Mouse (Mus musculus): ENCODE data around the gene Cryzl2.
A peak's percentile ranks its signal among the peaks of the same experiment; 100 is the strongest.

Cryzl2 gene

GRCm38 (mm10) chr1:157458421-157459208 is at the start of gene Cryzl2:
TSS of gene Cryzl2 (plus strand) at chr1:157458577.
- DNase-seq (ENCODE audit: low read depth, low spot score) = peak; percentile 21

GRCm38 (mm10) chr1:157409648-157410047 is 48.7 kb upstream of the Cryzl2 start:
- no peak for DNase-seq (ENCODE audit: low read depth, low spot score)

GRCm38 (mm10) chr1:157410937-157411336 is 47.4 kb upstream of the Cryzl2 start:
- DNase-seq (ENCODE audit: low read depth, low spot score) = no peak

- no peak for DNase-seq (ENCODE audit: low read depth, low spot score)
These were observed 47.1 kb upstream of the Cryzl2 start for GRCm38 (mm10) chr1:157411341-157411710.

- DNase-seq (ENCODE audit: low read depth, low spot score) = peak; percentile 45
These were observed 46.5 kb upstream of the Cryzl2 start for GRCm38 (mm10) chr1:157411711-157412380.

GRCm38 (mm10) chr1:157412454-157413369 is 45.7 kb upstream of the Cryzl2 start, which contains the start of gene Rasal2:
TSS of gene Rasal2 (minus strand) at chr1:157412595.
- DNase-seq (ENCODE audit: low read depth, low spot score) = peak; percentile 94

- DNase-seq (ENCODE audit: low read depth, low spot score) = no peak
These were observed 42.6 kb upstream of the Cryzl2 start for GRCm38 (mm10) chr1:157415771-157416170.

GRCm38 (mm10) chr1:157416628-157417027 is 41.7 kb upstream of the Cryzl2 start:
- no peak for DNase-seq (ENCODE audit: low read depth, low spot score)

GRCm38 (mm10) chr1:157417414-157417813 is 41.0 kb upstream of the Cryzl2 start:
- no peak for DNase-seq (ENCODE audit: low read depth, low spot score)

- no peak for DNase-seq (ENCODE audit: low read depth, low spot score)
These were observed 40.5 kb upstream of the Cryzl2 start for GRCm38 (mm10) chr1:157417861-157418260.

GRCm38 (mm10) chr1:157425741-157426427 is 32.5 kb upstream of the Cryzl2 start:
- DNase-seq (ENCODE audit: low read depth, low spot score) = no peak

- no peak for DNase-seq (ENCODE audit: low read depth, low spot score)
These were observed 31.4 kb upstream of the Cryzl2 start for GRCm38 (mm10) chr1:157426933-157427332.

GRCm38 (mm10) chr1:157427604-157428003 is 30.8 kb upstream of the Cryzl2 start:
- DNase-seq (ENCODE audit: low read depth, low spot score) = no peak

GRCm38 (mm10) chr1:157428366-157428765 is 30.0 kb upstream of the Cryzl2 start:
- DNase-seq (ENCODE audit: low read depth, low spot score) = no peak

- DNase-seq (ENCODE audit: low read depth, low spot score) = no peak
These were observed 25.1 kb upstream of the Cryzl2 start for GRCm38 (mm10) chr1:157433316-157433715.

GRCm38 (mm10) chr1:157434404-157434803 is 24.0 kb upstream of the Cryzl2 start:
- no peak for DNase-seq (ENCODE audit: low read depth, low spot score)

GRCm38 (mm10) chr1:157435926-157436325 is 22.5 kb upstream of the Cryzl2 start:
- DNase-seq (ENCODE audit: low read depth, low spot score) = no peak

GRCm38 (mm10) chr1:157438290-157438689 is 20.1 kb upstream of the Cryzl2 start:
- DNase-seq (ENCODE audit: low read depth, low spot score) = no peak

- no peak for DNase-seq (ENCODE audit: low read depth, low spot score)
These were observed 19.3 kb upstream of the Cryzl2 start for GRCm38 (mm10) chr1:157439101-157439500.

GRCm38 (mm10) chr1:157439973-157440641 is 18.3 kb upstream of the Cryzl2 start:
- DNase-seq (ENCODE audit: low read depth, low spot score) = no peak
